19 mouse cellular contexts compared by ENCODE assay signal in the genomic region with DNA sequence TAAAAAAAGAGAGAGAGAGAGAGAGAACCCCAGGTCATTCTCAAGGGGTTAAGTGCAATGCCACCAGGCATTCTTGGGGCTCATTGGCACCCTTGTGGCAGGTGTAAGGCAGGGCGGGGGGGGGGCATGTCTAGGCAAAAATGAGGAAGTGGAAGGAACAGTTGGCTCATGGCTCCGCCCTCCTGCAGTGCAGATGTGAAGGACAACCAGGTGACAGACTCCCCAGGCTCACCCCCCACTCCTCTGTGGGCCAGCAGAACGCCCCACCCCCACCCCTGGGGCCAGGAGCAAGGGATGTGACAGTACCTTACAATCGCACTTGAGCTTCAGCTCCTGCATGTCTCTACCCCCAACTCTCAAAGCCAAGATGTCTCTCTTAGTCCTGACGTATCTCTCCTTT.
A peak's percentile ranks its signal among the peaks of the same experiment; 100 is the strongest.
DNase-seq lines count a peak whose midpoint lies in the region; ATAC-seq and TF ChIP-seq lines count a peak whose summit lies in the region.
"Had no signal": no experiment of that assay in that cellular context is flagged by ENCODE, and none has a peak within 500 bp of the region (broad histone marks: within the 10 kb centered on the region; RNA-seq: fewer than 3 reads in every experiment).

No protein-coding gene starts in this region.

- DNase-seq in lung, postnatal 36 days = peak; percentile 25
- no peak for DNase-seq in lung, postnatal 0 days (ENCODE audit: low spot score)
- DNase-seq in spleen, postnatal 4 days (ENCODE audit: low spot score in 2 of 2) = peak; percentile 60 to 78
- no peak for DNase-seq in gastrocnemius, postnatal 25 days
- no peak for DNase-seq in kidney, adult 2 months
- DNase-seq in left cerebral cortex, postnatal 10 days (ENCODE audit: extremely low spot score in 1 of 2, low spot score in 2 of 2) = no peak
- DNase-seq in cerebellum, postnatal 25 days = no peak
- DNase-seq: adrenal gland, adult 8-10 months; cerebellum, postnatal 14 days; gastrocnemius, postnatal 36 days; kidney, postnatal 36 days had no signal

- H3K27ac ChIP-seq in lung, postnatal 0 days (ENCODE audit: low read length) = no peak overlapping the region
- H3K27ac ChIP-seq in kidney, adult 2 months (ENCODE audit: insufficient read depth, low read depth, low read length) = no peak overlapping the region
- H3K27ac ChIP-seq: heart, embryonic 13.5 days; hindbrain, embryonic 14.5 days; liver, embryonic 15.5 days; neural tube, embryonic 12.5 days had no signal

- no peak overlapping the region for H3K9ac ChIP-seq in lung, postnatal 0 days (replicated peaks; ENCODE audit: low read depth)
- H3K9ac ChIP-seq: heart, embryonic 13.5 days; hindbrain, embryonic 14.5 days; liver, embryonic 15.5 days; neural tube, embryonic 12.5 days had no signal

- TF ChIP-seq EP300 in lung, postnatal 0 days (IDR thresholded peaks at IDR 0.05) = no peak

- intact Hi-C loops in left cerebral cortex, postnatal 10 days (cut with DNase I) = no loop called here

- no peak for ATAC-seq in lung, postnatal 0 days
- peak; percentile 63 to 64 for ATAC-seq in hematopoietic stem cell, adult 5-6 weeks (replicated peaks in 1 of 2; ENCODE audit: insufficient read depth in 1 of 2, low FRiP score in 2 of 2, low TSS enrichment in 1 of 2, low read depth in 1 of 2, poor library complexity in 2 of 2, severe bottlenecking in 2 of 2)
- ATAC-seq: CD4-positive, CD25-positive, alpha-beta regulatory T cell, adult 4 months; intestine, postnatal 0 days; midbrain, embryonic 16.5 days had no signal

- H3K9me3 ChIP-seq in lung, postnatal 0 days (ENCODE audit: low read length) = no peaks in the 10 kb centered on the region
- H3K9me3 ChIP-seq: heart, embryonic 13.5 days; liver, embryonic 15.5 days; neural tube, embryonic 12.5 days had no signal

- 66% methylated on average over 5 of the region's 5 CpGs for WGBS in lung, postnatal 0 days
- 81% methylated on average over 5 of the region's 5 CpGs for WGBS in kidney, adult 2 months

- no peak overlapping the region for H3K4me2 ChIP-seq in lung, postnatal 0 days (replicated peaks; ENCODE audit: low read depth, low read length)
- H3K4me2 ChIP-seq: heart, embryonic 13.5 days; hindbrain, embryonic 14.5 days; liver, embryonic 15.5 days; neural tube, embryonic 12.5 days had no signal

- no peaks in the 10 kb centered on the region for H3K4me1 ChIP-seq in lung, postnatal 0 days (ENCODE audit: insufficient read depth, low read depth, low read length)
- H3K4me1 ChIP-seq in kidney, adult 2 months (ENCODE audit: control insufficient read depth, insufficient read depth, low read length) = no peaks in the 10 kb centered on the region
- H3K4me1 ChIP-seq: neural tube, embryonic 12.5 days had no signal

- no peaks in the 10 kb centered on the region for H3K36me3 ChIP-seq in lung, postnatal 0 days (ENCODE audit: insufficient read depth, low read length)
- no peaks in the 10 kb centered on the region for H3K36me3 ChIP-seq in kidney, adult 2 months (ENCODE audit: control insufficient read depth, insufficient read depth, low read length)
- H3K36me3 ChIP-seq: liver, embryonic 15.5 days had no signal

- H3K27me3 ChIP-seq in lung, postnatal 0 days (replicated peaks; ENCODE audit: insufficient read depth, low read length) = no peaks in the 10 kb centered on the region
- no peaks in the 10 kb centered on the region for H3K27me3 ChIP-seq in kidney, adult 2 months (replicated peaks; ENCODE audit: control insufficient read depth, insufficient read depth, low read length)
- H3K27me3 ChIP-seq: heart, embryonic 13.5 days; liver, embryonic 15.5 days; neural tube, embryonic 12.5 days had no signal

- no peak for TF ChIP-seq CTCF in lung, postnatal 0 days (IDR thresholded peaks at IDR 0.05)
- no peak for TF ChIP-seq CTCF in kidney, adult 2 months (conservative IDR thresholded peaks at IDR 0.05; ENCODE audit: insufficient read depth, insufficient read length, low read depth, low read length)

- no peak overlapping the region for H3K4me3 ChIP-seq in lung, postnatal 0 days (ENCODE audit: low read depth, low read length)
- no peak overlapping the region for H3K4me3 ChIP-seq in kidney, adult 2 months (ENCODE audit: insufficient read depth, low read depth, low read length)
- H3K4me3 ChIP-seq: heart, embryonic 13.5 days; liver, embryonic 15.5 days; neural tube, embryonic 12.5 days had no signal

- TF ChIP-seq POLR2A in kidney, adult 2 months (IDR thresholded peaks at IDR 0.05; ENCODE audit: low read depth, low read length) = no peak

Comparison
In these comparisons a context has a peak if more than half of its experiments do, and no peak if none do; other contexts are left out.
1. DNase-seq: peak in lung, postnatal 36 days (single experiment) and spleen, postnatal 4 days (2 of 2); none in lung, postnatal 0 days (single experiment), gastrocnemius, postnatal 25 days (single experiment), kidney, adult 2 months (single experiment), left cerebral cortex, postnatal 10 days (0 of 2) and cerebellum, postnatal 25 days (0 of 2).